Mouse (Mus musculus) lung, postnatal 0 days (tissue): ENCODE data around the gene Dusp18. TPM values are rescaled to one million over a fixed set of nuclear protein-coding genes. Genes with fewer than 3 reads are reported as not detected.

Experiments
- ATAC-seq: fragments of 200-750 bp; cut with Nextera tagmentation; 2 replicates; pipeline ENCODE4 v1.8.0; 2017; ENCODE audit warnings: moderate library complexity
- DNase-seq: peaks from one replicate; pipeline ENCODE4 v3.0.0-alpha.2; 2016; ENCODE audit warnings: low spot score
- H3K27ac ChIP-seq: fragments of 300-500 bp; sonication (generic); 2 replicates; pipeline ENCODE4 v1.5.1; 2014; ENCODE audit warnings: antibody characterized with exemption, mild to moderate bottlenecking, low read length, mixed read lengths
- H3K27me3 ChIP-seq: fragments of 300-500 bp; sonication (generic); replicated peaks from 2 replicates; pipeline ENCODE4 v1.6.1; 2014; ENCODE audit warnings: low read length, mixed read lengths; ENCODE audit not compliant: insufficient read depth
- H3K36me3 ChIP-seq: fragments of 300-500 bp; sonication (generic); 2 replicates; pipeline ENCODE4 v1.6.1; 2014; ENCODE audit warnings: low read length, mixed read lengths; ENCODE audit not compliant: insufficient read depth
- H3K4me1 ChIP-seq: fragments of 300-500 bp; sonication (generic); 2 replicates; pipeline ENCODE4 v1.6.1; 2014; ENCODE audit warnings: antibody characterized with exemption, low read depth, low read length, mixed read lengths; ENCODE audit not compliant: insufficient read depth
- H3K4me2 ChIP-seq: fragments of 300-500 bp; sonication (generic); replicated peaks from 2 replicates; pipeline ENCODE4 v1.6.1; 2014; ENCODE audit warnings: low read depth, mild to moderate bottlenecking, low read length, moderate library complexity, mixed read lengths
- H3K4me3 ChIP-seq: fragments of 300-500 bp; sonication (generic); 2 replicates; pipeline ENCODE4 v1.5.1; 2014; ENCODE audit warnings: low read depth, low read length
- H3K9ac ChIP-seq: fragments of 300-500 bp; sonication (generic); replicated peaks from 2 replicates; pipeline ENCODE4 v1.6.1; 2014; ENCODE audit warnings: low read depth, mild to moderate bottlenecking
- H3K9me3 ChIP-seq: fragments of 300-500 bp; sonication (generic); 2 replicates; pipeline ENCODE4 v1.6.1; 2016; ENCODE audit warnings: low read length, mixed read lengths
- CTCF ChIP-seq: IDR thresholded peaks from 2 replicates; pipeline ENCODE4 v1.5.1; 2016; ENCODE audit warnings: antibody characterized with exemption, mild to moderate bottlenecking
- EP300 ChIP-seq: IDR thresholded peaks from 2 replicates; pipeline ENCODE4 v1.6.1; 2016; ENCODE audit warnings: antibody characterized with exemption, mild to moderate bottlenecking, control low read depth
- WGBS: fragments of 180-500 bp; shearing (Covaris S2); extraction: QIAGEN DNeasy Blood & Tissue Kit; methylation state at CpG from one replicate; pipeline ENCODE4 v1.1.7; 2014; 5-methylcytosine and 5-hydroxymethylcytosine counted together
- polyA plus RNA-seq: library from polyadenylated mRNA; unstranded; fragments of >200 nt; fragmentation: Nextera tagmentation; extraction: Ambion mirVana; gene quantifications from 2 replicates; pipeline ENCODE4 v1.2.1, GENCODE M21; 2015

Dusp18 gene
- polyA plus RNA-seq, 1 experiment from 2014 or later = 8.3 TPM

- TF ChIP-seq CTCF (no peak), EP300 (no peak)
- Histone ChIP-seq H3K36me3 (no peaks in the 10 kb centered on the region), H3K9ac (no peak overlapping the region), H3K4me1 (no peaks in the 10 kb centered on the region), H3K4me3 (no peak overlapping the region), H3K27ac (no peak overlapping the region), H3K9me3 (no peaks in the 10 kb centered on the region), H3K27me3 (no peaks in the 10 kb centered on the region), H3K4me2 (no peak overlapping the region)
- 84% methylated on average over 3 of the region's 3 CpGs for WGBS
- DNase-seq = no peak
- ATAC-seq = no peak
These were observed 11.3 kb upstream of the Dusp18 start for GRCm38 (mm10) chr11:3883711-3884110.

GRCm38 (mm10) chr11:3887331-3887730 is 7.7 kb upstream of the Dusp18 start:
- TF ChIP-seq EP300 (no peak), CTCF (no peak)
- ATAC-seq (no peak), DNase-seq (peak; percentile 12)
- no peak overlapping the region for H3K4me3 ChIP-seq
- no peak overlapping the region for H3K4me2 ChIP-seq
- H3K27ac ChIP-seq = no peak overlapping the region
- H3K36me3 ChIP-seq = no peaks in the 10 kb centered on the region
- no peak overlapping the region for H3K9ac ChIP-seq
- no peaks in the 10 kb centered on the region for H3K4me1 ChIP-seq
- no peaks in the 10 kb centered on the region for H3K9me3 ChIP-seq
- WGBS = 64% methylated on average over 5 of the region's 5 CpGs
- no peaks in the 10 kb centered on the region for H3K27me3 ChIP-seq

GRCm38 (mm10) chr11:3893970-3894369 is 1.1 kb upstream of the Dusp18 start:
- H3K4me2 ChIP-seq = no peak overlapping the region
- DNase-seq (no peak), ATAC-seq (no peak)
- H3K9ac ChIP-seq = no peak overlapping the region
- no peaks in the 10 kb centered on the region for H3K9me3 ChIP-seq
- H3K27ac ChIP-seq = no peak overlapping the region
- no peaks in the 10 kb centered on the region for H3K36me3 ChIP-seq
- peaks cover 5% of the 10 kb centered on the region; the same call in 1 of the 2 replicates for H3K4me1 ChIP-seq
- H3K4me3 ChIP-seq = no peak overlapping the region
- WGBS = 75% methylated on average over 6 of the region's 6 CpGs
- H3K27me3 ChIP-seq = no peaks in the 10 kb centered on the region
- TF ChIP-seq CTCF (no peak), EP300 (no peak)

- ATAC-seq = peak; percentile 20
These were observed 418 bp downstream of the Dusp18 start for GRCm38 (mm10) chr11:3895458-3895857.

GRCm38 (mm10) chr11:3895933-3896332 is 893 bp downstream of the Dusp18 start:
- WGBS = 65% methylated on average over 1 of the region's 1 CpGs
- no peak overlapping the region for H3K27ac ChIP-seq
- no peak overlapping the region for H3K4me2 ChIP-seq
- no peaks in the 10 kb centered on the region for H3K27me3 ChIP-seq
- no peak overlapping the region for H3K9ac ChIP-seq
- ATAC-seq = no peak
- H3K9me3 ChIP-seq = no peaks in the 10 kb centered on the region
- H3K4me3 ChIP-seq = no peak overlapping the region
- TF ChIP-seq CTCF (no peak), EP300 (no peak)
- H3K36me3 ChIP-seq = no peaks in the 10 kb centered on the region
- H3K4me1 ChIP-seq = peaks cover 5% of the 10 kb centered on the region; the same call in 1 of the 2 replicates
- no peak for DNase-seq

More at GRCm38 (mm10) chr11:3895458-3895857, 418 bp downstream of the Dusp18 start:
- TF ChIP-seq EP300 (no peak), CTCF (no peak)
- Histone ChIP-seq H3K36me3 (no peaks in the 10 kb centered on the region), H3K4me1 (peaks cover 5% of the 10 kb centered on the region; the same call in 1 of the 2 replicates), H3K27me3 (no peaks in the 10 kb centered on the region), H3K9ac (peak overlapping the region; percentile 26; the same call in 1 of the 2 replicates), H3K4me2 (peak overlapping the region; percentile 80), H3K27ac (peak overlapping the region; percentile 77), H3K9me3 (no peaks in the 10 kb centered on the region), H3K4me3 (peak overlapping the region; percentile 40)
- DNase-seq = peak; percentile 73
- WGBS = 2% methylated on average over 10 of the region's 10 CpGs

- ATAC-seq = no peak
- TF ChIP-seq EP300 (no peak), CTCF (no peak)
- Histone ChIP-seq H3K27ac (no peak overlapping the region), H3K9me3 (no peaks in the 10 kb centered on the region), H3K36me3 (no peaks in the 10 kb centered on the region), H3K27me3 (no peaks in the 10 kb centered on the region), H3K4me3 (no peak overlapping the region), H3K4me1 (peaks cover 5% of the 10 kb centered on the region; the same call in 1 of the 2 replicates), H3K4me2 (no peak overlapping the region), H3K9ac (no peak overlapping the region)
- 61% methylated on average over 6 of the region's 6 CpGs for WGBS
- DNase-seq = no peak
These were observed 5.3 kb downstream of the Dusp18 start for GRCm38 (mm10) chr11:3900296-3900695.

GRCm38 (mm10) chr11:3902516-3902915 is 7.5 kb downstream of the Dusp18 start:
- Histone ChIP-seq H3K4me2 (no peak overlapping the region), H3K27me3 (no peaks in the 10 kb centered on the region), H3K4me1 (peaks cover 5% of the 10 kb centered on the region; the same call in 1 of the 2 replicates), H3K27ac (no peak overlapping the region), H3K4me3 (no peak overlapping the region), H3K9ac (no peak overlapping the region), H3K36me3 (no peaks in the 10 kb centered on the region), H3K9me3 (no peaks in the 10 kb centered on the region)
- TF ChIP-seq CTCF = no peak
- TF ChIP-seq EP300 = no peak
- 75% methylated on average over 3 of the region's 3 CpGs for WGBS
- DNase-seq (no peak), ATAC-seq (peak; percentile 17; the same call in 1 of the 2 replicates)
